Mouse (Mus musculus) small intestine, adult 2 months (tissue): ENCODE results near the gene Dnase1.

Source experiments
- CTCF ChIP-seq: fragments of 200-500 bp; IDR thresholded peaks from 2 replicates; pipeline ENCODE4 v1.5.1; 2012; ENCODE audit warnings: low read depth, mild to moderate bottlenecking, control low read depth, inconsistent platforms, low read length, moderate library complexity, mixed read lengths; ENCODE audit not compliant: insufficient replicate concordance, insufficient read length; ENCODE audit errors: extremely low read depth
- POLR2A ChIP-seq: fragments of 200-500 bp; IDR thresholded peaks from 2 replicates; pipeline ENCODE4 v1.6.1; 2012; ENCODE audit warnings: low read depth, mild to moderate bottlenecking, control low read depth, inconsistent platforms, low read length, moderate library complexity

DNA sequence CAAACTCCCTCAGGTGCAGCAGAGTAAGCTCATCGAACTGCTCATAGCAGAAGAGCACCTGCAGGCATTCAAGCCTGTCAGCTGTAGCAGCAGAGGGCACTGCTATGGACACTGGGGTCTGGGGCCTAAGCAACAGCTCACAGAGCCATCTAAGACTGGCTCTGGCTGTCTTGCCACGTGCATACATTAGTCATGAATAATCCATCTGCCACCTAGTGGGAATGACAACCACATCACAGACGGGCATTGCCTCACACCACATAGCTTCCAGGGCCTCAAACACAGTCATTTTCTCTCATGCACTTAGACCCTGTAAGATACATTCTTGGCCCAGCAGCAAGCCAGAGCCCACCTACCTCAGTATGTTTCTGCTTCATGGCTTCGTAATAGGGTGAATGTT is 8.8 kb downstream of the Dnase1 start:
- TF ChIP-seq CTCF, result no peak
- no peak for TF ChIP-seq POLR2A
